Mouse (Mus musculus): ENCODE measurements around the gene Dnaaf1.

The Dnaaf1 gene

GRCm38 (mm10) chr8:119623744-119624143 lies 48.7 kb downstream of the Dnaaf1 start:
- DNase-seq (ENCODE audit: low read depth), result no peak

- DNase-seq (ENCODE audit: low read depth), result no peak
These were observed 49.9 kb downstream of the Dnaaf1 start for GRCm38 (mm10) chr8:119624916-119625315.

GRCm38 (mm10) chr8:119625788-119626187 lies 50.8 kb downstream of the Dnaaf1 start:
- DNase-seq (ENCODE audit: low read depth), result no peak

- DNase-seq (ENCODE audit: low read depth), result peak; percentile 16
These were observed 52.2 kb downstream of the Dnaaf1 start for GRCm38 (mm10) chr8:119627199-119627598.

- no peak for DNase-seq (ENCODE audit: low read depth)
These were observed 52.8 kb downstream of the Dnaaf1 start for GRCm38 (mm10) chr8:119627613-119628359.

- DNase-seq (ENCODE audit: low read depth), result no peak
These were observed 55.8 kb downstream of the Dnaaf1 start for GRCm38 (mm10) chr8:119630841-119631240.

GRCm38 (mm10) chr8:119632246-119632645 lies 57.2 kb downstream of the Dnaaf1 start:
- DNase-seq (ENCODE audit: low read depth), result no peak

GRCm38 (mm10) chr8:119632909-119633308 lies 57.9 kb downstream of the Dnaaf1 start:
- no peak for DNase-seq (ENCODE audit: low read depth)

GRCm38 (mm10) chr8:119634616-119635336 lies 59.7 kb downstream of the Dnaaf1 start:
- DNase-seq (ENCODE audit: low read depth), result no peak

- DNase-seq (ENCODE audit: low read depth), result no peak
These were observed 60.3 kb downstream of the Dnaaf1 start, which contains the start of gene Kcng4 for GRCm38 (mm10) chr8:119635378-119635777. Kcng4 (minus strand) TSS chr8:119635680.

- DNase-seq (ENCODE audit: low read depth), result no peak
These were observed 60.9 kb downstream of the Dnaaf1 start for GRCm38 (mm10) chr8:119635958-119636357.

- DNase-seq (ENCODE audit: low read depth), result no peak
These were observed 61.7 kb downstream of the Dnaaf1 start for GRCm38 (mm10) chr8:119636766-119637165.

GRCm38 (mm10) chr8:119637381-119637780 lies 62.3 kb downstream of the Dnaaf1 start:
- DNase-seq (ENCODE audit: low read depth), result no peak

- DNase-seq (ENCODE audit: low read depth), result no peak
These were observed 63.2 kb downstream of the Dnaaf1 start for GRCm38 (mm10) chr8:119638261-119638660.

- no peak for DNase-seq (ENCODE audit: low read depth)
These were observed 64.8 kb downstream of the Dnaaf1 start for GRCm38 (mm10) chr8:119639798-119640197.

- DNase-seq (ENCODE audit: low read depth), result no peak
These were observed 66.0 kb downstream of the Dnaaf1 start for GRCm38 (mm10) chr8:119641058-119641457.

GRCm38 (mm10) chr8:119642960-119643359 lies 67.9 kb downstream of the Dnaaf1 start:
- DNase-seq (ENCODE audit: low read depth), result no peak

- DNase-seq (ENCODE audit: low read depth), result no peak
These were observed 69.5 kb downstream of the Dnaaf1 start for GRCm38 (mm10) chr8:119644429-119644960.

- DNase-seq (ENCODE audit: low read depth), result no peak
These were observed 70.1 kb downstream of the Dnaaf1 start for GRCm38 (mm10) chr8:119644981-119645597.

- no peak for DNase-seq (ENCODE audit: low read depth)
These were observed 71.2 kb downstream of the Dnaaf1 start for GRCm38 (mm10) chr8:119646197-119646596.

- DNase-seq (ENCODE audit: low read depth), result no peak
These were observed 71.8 kb downstream of the Dnaaf1 start for GRCm38 (mm10) chr8:119646846-119647245.

All from 416B (cell line).